Mouse (Mus musculus) common myeloid progenitor, adult 5-6 weeks (primary cell): ENCODE measurements at regions not wholly inside any gene's neighbourhood (a gene's known extent, or its start where the extent isn't known, plus 50 kb on each side); places are given as distances from the start of the nearest gene placed in this dataset.
"Not testable (repeated sequence)": the region's sequence is repeated elsewhere in the genome, so short reads cannot be mapped to it uniquely, and the experiment has no call there.

Experiments
- ATAC-seq: replicated peaks from 2 replicates; pipeline ENCODE4 v1.8.0; 2016; ENCODE audit warnings: low read depth, mild to moderate bottlenecking, moderate TSS enrichment, inconsistent platforms; ENCODE audit not compliant: poor library complexity, severe bottlenecking

GRCm38 (mm10) chr8:71823655-71824622, 57.9 kb upstream of the Zfp709 start:
- not testable (repeated sequence) for ATAC-seq

- not testable (repeated sequence) for ATAC-seq
Observed at GRCm38 (mm10) chr8:71822749-71823148, 59.1 kb upstream of the Zfp709 start.

GRCm38 (mm10) chr8:71819936-71820335, 61.9 kb upstream of the Zfp709 start:
- ATAC-seq = not testable (repeated sequence)

- ATAC-seq = not testable (repeated sequence)
Observed at GRCm38 (mm10) chr8:71819381-71819780, 62.4 kb upstream of the Zfp709 start.

GRCm38 (mm10) chr8:71816272-71817034, 65.4 kb upstream of the Zfp709 start:
- ATAC-seq = not testable (repeated sequence)

- not testable (repeated sequence) for ATAC-seq
Observed at GRCm38 (mm10) chr8:71815813-71816212, 66.0 kb upstream of the Zfp709 start.

- not testable (repeated sequence) for ATAC-seq
Observed at GRCm38 (mm10) chr8:71814740-71815514, 66.9 kb upstream of the Zfp709 start.

- ATAC-seq = not testable (repeated sequence)
Observed at GRCm38 (mm10) chr8:71813889-71814288, 67.9 kb upstream of the Zfp709 start.

- ATAC-seq = not testable (repeated sequence)
Observed at GRCm38 (mm10) chr8:71813239-71813638, 68.6 kb upstream of the Zfp709 start.

GRCm38 (mm10) chr8:71807788-71808187, 74.0 kb upstream of the Zfp709 start:
- not testable (repeated sequence) for ATAC-seq

- not testable (repeated sequence) for ATAC-seq
Observed at GRCm38 (mm10) chr8:71804586-71804985, 77.2 kb upstream of the Zfp709 start.

- not testable (repeated sequence) for ATAC-seq
Observed at GRCm38 (mm10) chr8:71802226-71802625, 76.7 kb upstream of the Fcho1 start.

- peak; percentile 93 for ATAC-seq
Observed at GRCm38 (mm10) chr8:71789031-71789460, 63.5 kb upstream of the Fcho1 start.

- ATAC-seq = not testable (repeated sequence)
Observed at GRCm38 (mm10) chr8:71780624-71781023, 55.1 kb upstream of the Fcho1 start.

- ATAC-seq = not testable (repeated sequence)
Observed at GRCm38 (mm10) chr8:71779824-71780223, 54.3 kb upstream of the Fcho1 start.

- not testable (repeated sequence) for ATAC-seq
Observed at GRCm38 (mm10) chr8:71779380-71779779, 53.9 kb upstream of the Fcho1 start.

- no peak for ATAC-seq
Observed at GRCm38 (mm10) chr8:71778916-71779315, 53.4 kb upstream of the Fcho1 start.
